Mouse (Mus musculus): ENCODE results near the gene Mybpc1.

DNA sequence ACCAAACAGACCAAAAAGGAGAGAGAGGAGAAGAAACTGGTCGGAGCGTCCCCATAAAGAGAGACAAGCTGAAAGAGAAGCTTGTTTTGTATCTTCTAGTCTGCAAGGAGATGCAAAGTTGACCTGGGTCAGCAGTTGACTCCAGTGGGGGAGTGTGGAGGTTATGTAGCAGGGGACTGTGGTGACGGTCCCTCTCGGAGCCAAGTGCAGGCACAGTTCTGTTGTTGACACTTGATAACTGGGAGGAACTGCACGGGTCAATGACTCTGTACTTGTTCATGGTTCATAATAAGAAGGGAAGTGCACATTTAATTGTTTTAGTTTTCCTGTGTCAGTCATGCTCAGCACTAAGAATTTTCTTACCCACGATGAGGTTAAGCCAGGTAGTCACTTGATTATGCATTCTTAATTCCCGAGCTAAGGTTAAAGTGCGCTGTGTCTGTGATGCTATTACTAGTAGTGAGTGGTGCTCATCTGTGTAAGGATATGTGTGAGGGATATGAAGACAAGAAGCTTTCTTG, 30.8 kb downstream of the Mybpc1 start:
- TF ChIP-seq CTCF (IDR thresholded peaks at IDR 0.05; ENCODE audit: extremely low read depth, insufficient read length, insufficient replicate concordance, low read depth, low read length) (no peak), POLR2A (IDR thresholded peaks at IDR 0.05; ENCODE audit: low read depth, low read length) (no peak)

Data from small intestine, adult 2 months (tissue).